In the genomic region with DNA sequence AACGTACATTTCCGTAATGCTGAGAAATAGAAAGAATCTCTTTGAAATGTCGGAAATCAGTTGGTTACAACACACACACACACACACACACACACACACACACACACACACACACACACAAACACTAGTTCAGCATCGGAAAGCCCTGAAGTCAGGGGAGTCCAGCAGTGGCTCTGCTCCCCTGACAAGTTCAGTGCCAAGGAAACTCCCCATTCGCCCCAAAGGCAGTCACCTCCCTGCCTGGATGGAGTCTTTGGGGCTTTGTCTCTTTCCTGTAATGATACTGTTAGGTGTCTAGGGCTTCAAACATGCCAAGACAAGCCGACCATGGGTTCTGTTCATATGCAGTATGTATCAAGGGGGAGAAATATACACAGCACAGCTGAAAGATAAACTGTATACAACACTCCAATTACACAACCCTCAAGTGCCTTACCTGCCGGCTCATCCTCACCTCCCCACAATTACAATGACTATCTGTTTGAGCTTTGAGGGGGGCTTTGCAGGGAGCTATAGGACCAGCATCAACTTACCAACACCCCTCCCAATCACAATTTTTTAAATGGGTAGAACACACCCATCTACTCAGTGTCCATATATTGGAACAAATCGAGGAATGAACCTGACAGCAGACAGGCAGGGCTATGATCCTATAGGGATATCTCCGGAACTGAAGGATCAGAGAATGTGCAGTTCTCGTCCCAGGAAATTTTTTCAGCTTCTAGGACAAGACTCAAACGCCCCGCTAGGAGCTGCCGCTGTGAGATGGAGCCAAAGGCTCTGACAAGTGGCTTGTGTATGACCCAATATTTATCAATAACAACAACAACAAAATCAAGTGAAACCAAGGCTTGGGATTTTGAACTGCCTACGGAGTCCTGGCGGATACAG, we compare ENCODE assay signal across 16 mouse cellular contexts. TPM values are rescaled to one million over a fixed set of nuclear protein-coding genes. Genes with fewer than 3 reads are reported as not detected.
A peak's percentile ranks its signal among the peaks of the same experiment; 100 is the strongest.
DNase-seq lines count a peak whose midpoint lies in the region; ATAC-seq lines count a peak whose summit lies in the region.
"Had no signal": no experiment of that assay in that cellular context is flagged by ENCODE, and none has a peak within 500 bp of the region (broad histone marks: within the 10 kb centered on the region; RNA-seq: fewer than 3 reads in every experiment).

No protein-coding gene starts in this region.

- no peak overlapping the region for H3K4me2 ChIP-seq in intestine, embryonic 14.5 days (ENCODE audit: low read length)
- no peak overlapping the region for H3K4me2 ChIP-seq in intestine, embryonic 15.5 days (replicated peaks)
- H3K4me2 ChIP-seq in neural tube, embryonic 11.5 days (ENCODE audit: low read depth): no peak overlapping the region
- H3K4me2 ChIP-seq in forebrain, embryonic 12.5 days: peak overlapping the region; percentile 56
- H3K4me2 ChIP-seq: liver, embryonic 13.5 days had no signal

- WGBS in intestine, embryonic 14.5 days: 4% methylated on average over 15 of the region's 15 CpGs
- 4% methylated on average over 15 of the region's 15 CpGs for WGBS in intestine, embryonic 15.5 days
- 2% methylated on average over 15 of the region's 15 CpGs for WGBS in neural tube, embryonic 11.5 days
- WGBS in forebrain, embryonic 12.5 days: 1% methylated on average over 15 of the region's 15 CpGs

- H3K4me3 ChIP-seq in intestine, embryonic 14.5 days (ENCODE audit: low read depth, low read length): no peak overlapping the region
- no peak overlapping the region for H3K4me3 ChIP-seq in intestine, embryonic 15.5 days (replicated peaks)
- no peak overlapping the region for H3K4me3 ChIP-seq in neural tube, embryonic 11.5 days (ENCODE audit: low read depth, low read length)
- peak overlapping the region; percentile 92 for H3K4me3 ChIP-seq in forebrain, embryonic 12.5 days (replicated peaks)
- H3K4me3 ChIP-seq: liver, embryonic 13.5 days had no signal

- intact Hi-C loops in heart, postnatal 10 days (cut with DNase I): loop anchor here (2.0 to 10.0 kb wide), 2 partner anchors 579 to 1901 kb away; no protein-coding TSS in a partner anchor

- no peak overlapping the region for H3K27ac ChIP-seq in intestine, embryonic 14.5 days (ENCODE audit: low read depth)
- no peak overlapping the region for H3K27ac ChIP-seq in intestine, embryonic 15.5 days
- no peak overlapping the region for H3K27ac ChIP-seq in neural tube, embryonic 11.5 days (ENCODE audit: low read depth, low read length)
- peak overlapping the region; percentile 100 for H3K27ac ChIP-seq in forebrain, embryonic 12.5 days
- H3K27ac ChIP-seq: hindbrain, postnatal 0 days; kidney, postnatal 0 days; liver, embryonic 13.5 days had no signal

- H3K27me3 ChIP-seq in intestine, embryonic 14.5 days (replicated peaks; ENCODE audit: control insufficient read depth, insufficient read depth, low read length): peaks cover 97% of the 10 kb centered on the region
- peaks cover 76% of the 10 kb centered on the region for H3K27me3 ChIP-seq in intestine, embryonic 15.5 days (replicated peaks)
- peaks cover 86% of the 10 kb centered on the region for H3K27me3 ChIP-seq in neural tube, embryonic 11.5 days (ENCODE audit: control insufficient read depth, insufficient read depth, low read length)
- H3K27me3 ChIP-seq in forebrain, embryonic 12.5 days: peaks cover 37% of the 10 kb centered on the region

- no peaks in the 10 kb centered on the region for H3K36me3 ChIP-seq in intestine, embryonic 14.5 days (ENCODE audit: control insufficient read depth, insufficient read depth, low read length)
- no peaks in the 10 kb centered on the region for H3K36me3 ChIP-seq in intestine, embryonic 15.5 days
- no peaks in the 10 kb centered on the region for H3K36me3 ChIP-seq in neural tube, embryonic 11.5 days (ENCODE audit: control insufficient read depth, insufficient read depth, low read length)
- no peaks in the 10 kb centered on the region for H3K36me3 ChIP-seq in forebrain, embryonic 12.5 days (replicated peaks)
- H3K36me3 ChIP-seq: liver, embryonic 13.5 days had no signal

- no peak for ATAC-seq in intestine, embryonic 14.5 days (replicated peaks; ENCODE audit: low FRiP score, low TSS enrichment, low read depth)
- ATAC-seq in intestine, embryonic 15.5 days: no peak
- ATAC-seq in neural tube, embryonic 11.5 days (ENCODE audit: insufficient read depth, low FRiP score, low TSS enrichment): no peak
- ATAC-seq in forebrain, embryonic 12.5 days (ENCODE audit: low FRiP score): no peak
- ATAC-seq: hindbrain, postnatal 0 days had no signal

- H3K9me3 ChIP-seq in intestine, embryonic 14.5 days (ENCODE audit: control insufficient read depth, low read length): no peaks in the 10 kb centered on the region
- H3K9me3 ChIP-seq in intestine, embryonic 15.5 days: no peaks in the 10 kb centered on the region
- no peaks in the 10 kb centered on the region for H3K9me3 ChIP-seq in neural tube, embryonic 11.5 days (ENCODE audit: control insufficient read depth, low read length)
- no peaks in the 10 kb centered on the region for H3K9me3 ChIP-seq in forebrain, embryonic 12.5 days
- H3K9me3 ChIP-seq: liver, embryonic 13.5 days had no signal

- H3K9ac ChIP-seq in intestine, embryonic 14.5 days (ENCODE audit: low read length): no peak overlapping the region
- H3K9ac ChIP-seq in intestine, embryonic 15.5 days: no peak overlapping the region
- no peak overlapping the region for H3K9ac ChIP-seq in neural tube, embryonic 11.5 days (ENCODE audit: low read length)
- peak overlapping the region; percentile 82 for H3K9ac ChIP-seq in forebrain, embryonic 12.5 days
- H3K9ac ChIP-seq: liver, embryonic 13.5 days had no signal

- H3K4me1 ChIP-seq in intestine, embryonic 14.5 days (replicated peaks; ENCODE audit: control insufficient read depth, insufficient read depth, low read length): no peaks in the 10 kb centered on the region
- H3K4me1 ChIP-seq in intestine, embryonic 15.5 days (replicated peaks): no peaks in the 10 kb centered on the region
- no peaks in the 10 kb centered on the region for H3K4me1 ChIP-seq in neural tube, embryonic 11.5 days (ENCODE audit: control insufficient read depth, insufficient read depth, low read length)
- peaks cover 16% of the 10 kb centered on the region for H3K4me1 ChIP-seq in forebrain, embryonic 12.5 days
- H3K4me1 ChIP-seq: liver, embryonic 13.5 days had no signal

- DNase-seq in intestine, embryonic 14.5 days (ENCODE audit: low spot score): peak; percentile 49
- DNase-seq in neural tube, embryonic 11.5 days (ENCODE audit: low spot score): peak; percentile 20
- DNase-seq in neural tube, embryonic 10.5 days (ENCODE audit: extremely low spot score, low spot score): no peak
- peak; percentile 6 for DNase-seq in retina, postnatal 1 day
- DNase-seq in urinary bladder, postnatal 10 days (ENCODE audit: low spot score): no peak
- DNase-seq in heart, postnatal 10 days: no peak
- DNase-seq: cerebellum, adult 11-12 months; gastrocnemius, postnatal 25 days; liver, embryonic 13.5 days had no signal

RNA-seq across cellular contexts. Expression of gene Foxg1, which starts 6.8 kb away (rescaled TPM):
- not detected in 2 replicates for polyA plus RNA-seq in intestine, embryonic 14.5 days (2014; fragmentation: Nextera tagmentation; extraction: Ambion mirVana)
- polyA plus RNA-seq in intestine, embryonic 15.5 days (2015; fragmentation: Nextera tagmentation; extraction: Ambion mirVana): 0.05 TPM in 1 of 2 replicates, not detected in the other
- 0.86 and 1.2 TPM in 2 replicates for polyA plus RNA-seq in neural tube, embryonic 11.5 days (2014; fragmentation: Nextera tagmentation; extraction: Ambion mirVana)
- polyA plus RNA-seq in forebrain, embryonic 12.5 days (2016; fragmentation: Nextera tagmentation; extraction: Ambion mirVana): 59.7 and 68.4 TPM in 2 replicates
- total RNA-seq in heart, postnatal 10 days (2021): under 1 TPM in 1 of 2 experiments, not detected in 1; 0.12 TPM
- total RNA-seq: adrenal gland, postnatal 14 days; common myeloid progenitor, adult 5-6 weeks; gastrocnemius, postnatal 25 days had no signal
- polyA plus RNA-seq: hindbrain, postnatal 0 days; kidney, postnatal 0 days had no signal

RNA-seq across cellular contexts. Expression of gene Gm43517, which starts 9.3 kb away (rescaled TPM):
- polyA plus RNA-seq in intestine, embryonic 14.5 days (2014; fragmentation: Nextera tagmentation; extraction: Ambion mirVana): not detected in 2 replicates
- polyA plus RNA-seq in intestine, embryonic 15.5 days (2015; fragmentation: Nextera tagmentation; extraction: Ambion mirVana): not detected in 2 replicates
- not detected in 2 replicates for polyA plus RNA-seq in neural tube, embryonic 11.5 days (2014; fragmentation: Nextera tagmentation; extraction: Ambion mirVana)
- 1.9 and 2.2 TPM in 2 replicates for polyA plus RNA-seq in forebrain, embryonic 12.5 days (2016; fragmentation: Nextera tagmentation; extraction: Ambion mirVana)
- total RNA-seq in heart, postnatal 10 days (2021): not detected
- total RNA-seq: adrenal gland, postnatal 14 days; common myeloid progenitor, adult 5-6 weeks; gastrocnemius, postnatal 25 days; hindbrain, postnatal 0 days had no signal
- polyA plus RNA-seq: heart, embryonic 16.5 days; hindbrain, postnatal 0 days; kidney, postnatal 0 days; liver, embryonic 13.5 days had no signal

Comparison
In these comparisons a context has a peak if more than half of its experiments do, and no peak if none do; other contexts are left out.
1. DNase-seq: peak in intestine, embryonic 14.5 days (single experiment), neural tube, embryonic 11.5 days (single experiment) and retina, postnatal 1 day (single experiment); none in neural tube, embryonic 10.5 days (single experiment), urinary bladder, postnatal 10 days (single experiment) and heart, postnatal 10 days (0 of 2).
2. RNA of gene Foxg1, which starts 6.8 kb away (polyA plus RNA-seq): 59.7 to 68.4 TPM in forebrain, embryonic 12.5 days; 0.86 to 1.2 TPM in neural tube, embryonic 11.5 days, 0.05 TPM in intestine, embryonic 15.5 days and not detected in intestine, embryonic 14.5 days; every median in the first group is over 10 times any median in the second.